7 mouse cellular contexts compared by ENCODE assay signal in genomic region chr10:80047041-80047565, GRCm38 (mm10). TPM values are rescaled to one million over a fixed set of nuclear protein-coding genes. Genes with fewer than 3 reads are reported as not detected.
DNase-seq lines count a peak whose midpoint lies in the region; ATAC-seq and TF ChIP-seq lines count a peak whose summit lies in the region.

Gpx4 (plus strand) TSS chr10:80047166.

- no peak for TF ChIP-seq POLR2A in ES-Bruce4 (IDR thresholded peaks at IDR 0.05; ENCODE audit: insufficient read depth, low read length)
- no peak for TF ChIP-seq POLR2A in small intestine, adult 2 months (IDR thresholded peaks at IDR 0.05; ENCODE audit: low read depth, low read length)

- no peak for DNase-seq in hindbrain, embryonic 10.5 days (ENCODE audit: low spot score)
- no peak for DNase-seq in urinary bladder, postnatal 4 days (ENCODE audit: low spot score in 2 of 2)

- H3K36me3 ChIP-seq in C2C12 (ENCODE audit: control insufficient read depth, insufficient read depth) (no peaks in the 10 kb centered on the region), ES-Bruce4 (ENCODE audit: control insufficient read depth, insufficient read depth, low read length, poor library complexity, severe bottlenecking) (no peaks in the 10 kb centered on the region)
- no peaks in the 10 kb centered on the region for H3K36me3 ChIP-seq in forebrain, embryonic 12.5 days (replicated peaks)
- H3K36me3 ChIP-seq in hindbrain, embryonic 10.5 days: no peaks in the 10 kb centered on the region
- no peaks in the 10 kb centered on the region for H3K36me3 ChIP-seq in limb, embryonic 12.5 days
- no peaks in the 10 kb centered on the region for H3K36me3 ChIP-seq in small intestine, adult 2 months (ENCODE audit: control insufficient read depth, insufficient read depth, low read length)

- no peak within 1 kb of the TSS for H3ac ChIP-seq in C2C12 (ENCODE audit: control insufficient read depth, insufficient read length, low read depth)

- WGBS in forebrain, embryonic 12.5 days: 48% methylated on average over 9 of the region's 9 CpGs
- WGBS in hindbrain, embryonic 10.5 days: 41% methylated on average over 9 of the region's 9 CpGs
- 42% methylated on average over 9 of the region's 9 CpGs for WGBS in limb, embryonic 12.5 days
- WGBS in small intestine, adult 2 months: 73% methylated on average over 9 of the region's 9 CpGs

- H3K9me3 ChIP-seq in ES-Bruce4 (replicated peaks; ENCODE audit: control insufficient read depth, insufficient read depth, low read length, poor library complexity, severe bottlenecking): no peaks in the 10 kb centered on the region
- no peaks in the 10 kb centered on the region for H3K9me3 ChIP-seq in forebrain, embryonic 12.5 days
- no peaks in the 10 kb centered on the region for H3K9me3 ChIP-seq in hindbrain, embryonic 10.5 days
- no peaks in the 10 kb centered on the region for H3K9me3 ChIP-seq in limb, embryonic 12.5 days

- H3K79me3 ChIP-seq in C2C12 (ENCODE audit: low read depth): no peaks in the 10 kb centered on the region

- H3K9ac ChIP-seq in ES-Bruce4 (ENCODE audit: low read depth, poor library complexity, severe bottlenecking): peak within 1 kb of the TSS; percentile 30
- peak within 1 kb of the TSS; percentile 17; the same call in 1 of the 2 replicates for H3K9ac ChIP-seq in forebrain, embryonic 12.5 days
- H3K9ac ChIP-seq in limb, embryonic 12.5 days (replicated peaks): peak within 1 kb of the TSS; percentile 13; the same call in 1 of the 2 replicates

- H3K4me3 ChIP-seq in C2C12 (ENCODE audit: insufficient read depth, poor library complexity, severe bottlenecking) (no peak within 1 kb of the TSS), ES-Bruce4 (ENCODE audit: low read depth, low read length) (peak within 1 kb of the TSS; percentile 43)
- H3K4me3 ChIP-seq in forebrain, embryonic 12.5 days (replicated peaks): no peak within 1 kb of the TSS
- 0 out of 2 replicates have a peak within 1 kb of the TSS, but pooled peaks have one; percentile 20 for H3K4me3 ChIP-seq in hindbrain, embryonic 10.5 days
- no peak within 1 kb of the TSS for H3K4me3 ChIP-seq in limb, embryonic 12.5 days (replicated peaks)
- no peak within 1 kb of the TSS for H3K4me3 ChIP-seq in small intestine, adult 2 months (ENCODE audit: low read depth, low read length)

- H3K27me3 ChIP-seq in C2C12 (ENCODE audit: control insufficient read depth, insufficient read depth, insufficient read length) (no peaks in the 10 kb centered on the region), ES-Bruce4 (ENCODE audit: control insufficient read depth, insufficient read depth, low read length, poor library complexity, severe bottlenecking) (no peaks in the 10 kb centered on the region)
- H3K27me3 ChIP-seq in forebrain, embryonic 12.5 days: peaks cover 6% of the 10 kb centered on the region; the same call in 1 of the 2 replicates
- H3K27me3 ChIP-seq in hindbrain, embryonic 10.5 days (ENCODE audit: insufficient read depth, poor library complexity, severe bottlenecking): peaks cover 24% of the 10 kb centered on the region; the same call in 1 of the 2 replicates
- peaks cover 10% of the 10 kb centered on the region; the same call in 1 of the 2 replicates for H3K27me3 ChIP-seq in limb, embryonic 12.5 days
- H3K27me3 ChIP-seq in small intestine, adult 2 months (ENCODE audit: control insufficient read depth, insufficient read depth, low read length): no peaks in the 10 kb centered on the region

- peak within 1 kb of the TSS; percentile 92 for H3K27ac ChIP-seq in ES-Bruce4 (ENCODE audit: insufficient read depth, low read length)
- H3K27ac ChIP-seq in forebrain, embryonic 12.5 days: peak within 1 kb of the TSS; percentile 72
- H3K27ac ChIP-seq in hindbrain, embryonic 10.5 days: peak within 1 kb of the TSS; percentile 86
- peak within 1 kb of the TSS; percentile 71 for H3K27ac ChIP-seq in limb, embryonic 12.5 days
- H3K27ac ChIP-seq in small intestine, adult 2 months (ENCODE audit: insufficient read depth, low read depth, low read length): no peak within 1 kb of the TSS

- TF ChIP-seq EP300 in ES-Bruce4 (IDR thresholded peaks at IDR 0.05; ENCODE audit: insufficient read depth, low read depth, low read length): no peak

- H3K79me2 ChIP-seq in C2C12 (ENCODE audit: control insufficient read depth, insufficient read depth): no peaks in the 10 kb centered on the region

- peaks cover 5% of the 10 kb centered on the region for H3K4me1 ChIP-seq in ES-Bruce4 (ENCODE audit: control insufficient read depth, insufficient read depth, low read length)
- H3K4me1 ChIP-seq in forebrain, embryonic 12.5 days: peaks cover 45% of the 10 kb centered on the region
- H3K4me1 ChIP-seq in hindbrain, embryonic 10.5 days (replicated peaks): peaks cover 69% of the 10 kb centered on the region
- peaks cover 21% of the 10 kb centered on the region for H3K4me1 ChIP-seq in limb, embryonic 12.5 days (replicated peaks)
- peaks cover 11% of the 10 kb centered on the region for H3K4me1 ChIP-seq in small intestine, adult 2 months (ENCODE audit: control insufficient read depth, insufficient read depth, insufficient read length, low read length)

- TF ChIP-seq CTCF in C2C12 (IDR thresholded peaks at IDR 0.05; ENCODE audit: control insufficient read depth, insufficient read depth, insufficient read length): no peak
- no peak for TF ChIP-seq CTCF in ES-Bruce4 (IDR thresholded peaks at IDR 0.05; ENCODE audit: low read depth, low read length)
- TF ChIP-seq CTCF in small intestine, adult 2 months (IDR thresholded peaks at IDR 0.05; ENCODE audit: extremely low read depth, insufficient read length, insufficient replicate concordance, low read depth, low read length): no peak

- 0 out of 2 replicates have a peak within 1 kb of the TSS, but pooled peaks have one; percentile 2 for H3K4me2 ChIP-seq in forebrain, embryonic 12.5 days
- no peak within 1 kb of the TSS for H3K4me2 ChIP-seq in limb, embryonic 12.5 days

- ATAC-seq in forebrain, embryonic 12.5 days (ENCODE audit: low FRiP score): no peak
- ATAC-seq in limb, embryonic 12.5 days (ENCODE audit: insufficient number of reproducible peaks, insufficient read depth, low FRiP score, low TSS enrichment, low read depth): no peak

TF ChIP-seq in C2C12, 6 proteins besides CTCF, POLR2A, EP300 and RAD21:
- TF ChIP-seq MYOD1 (IDR thresholded peaks at IDR 0.05; ENCODE audit: control insufficient read depth, insufficient read length, low read depth) (no peak), MAX (IDR thresholded peaks at IDR 0.05) (no peak), FOSL1 (IDR thresholded peaks at IDR 0.05; ENCODE audit: insufficient read depth, low read length, poor library complexity, severe bottlenecking) (no peak), CEBPB (IDR thresholded peaks at IDR 0.05; ENCODE audit: low read depth) (no peak), USF1 (IDR thresholded peaks at IDR 0.05; ENCODE audit: low read depth) (no peak), MYOG (IDR thresholded peaks at IDR 0.05; ENCODE audit: control insufficient read depth, extremely low read depth, insufficient read length) (no peak)

RNA-seq across cellular contexts. Expression of gene Gpx4, which starts in this region (rescaled TPM):
- polyA plus RNA-seq in C2C12 (2012; fragmentation: generic; extraction: Trizol) (964 TPM), ES-Bruce4 (2011; ENCODE audit: insufficient read depth, insufficient read length, low read depth, missing spikeins) (479 and 507 TPM in 2 replicates)
- polyA plus RNA-seq in forebrain, embryonic 12.5 days (2016; fragmentation: Nextera tagmentation; extraction: Ambion mirVana): 434 and 458 TPM in 2 replicates
- 681 and 705 TPM in 2 replicates for polyA plus RNA-seq in hindbrain, embryonic 10.5 days (2016; fragmentation: Nextera tagmentation; extraction: Ambion mirVana)
- 463 and 494 TPM in 2 replicates for polyA plus RNA-seq in limb, embryonic 12.5 days (2016; fragmentation: Nextera tagmentation; extraction: Ambion mirVana)
- polyA plus RNA-seq in small intestine, adult 2 months (2012; rRNA removed): 388 and 646 TPM in 2 replicates

Comparison
In these comparisons a context has a peak if more than half of its experiments do, and no peak if none do; other contexts are left out.
1. H3K4me3 ChIP-seq: peak in ES-Bruce4 (single experiment) and hindbrain, embryonic 10.5 days (single experiment); none in C2C12 (single experiment), forebrain, embryonic 12.5 days (single experiment), limb, embryonic 12.5 days (single experiment) and small intestine, adult 2 months (single experiment).
2. Peak in every context shown above with its lines, with median percentiles within 50 percentile points of each other: H3K9ac ChIP-seq.